Mouse (Mus musculus) embryonic facial prominence, embryonic 10.5 days (tissue): ENCODE results near the gene Nwd2. TPM values are rescaled to one million over a fixed set of nuclear protein-coding genes. Genes with fewer than 3 reads are reported as not detected.

Source experiments
- DNase-seq: peaks from one replicate; pipeline ENCODE4 v3.0.0-alpha.2; 2017; ENCODE audit warnings: low spot score
- H3K27ac ChIP-seq: fragments of 300-500 bp; sonication (generic); replicated peaks from 2 replicates; pipeline ENCODE4 v1.5.1; 2016; ENCODE audit warnings: mild to moderate bottlenecking
- H3K27me3 ChIP-seq: fragments of 300-500 bp; sonication (generic); replicated peaks from 2 replicates; pipeline ENCODE4 v1.6.1; 2016; ENCODE audit warnings: low read depth, mild to moderate bottlenecking; ENCODE audit not compliant: poor library complexity, severe bottlenecking
- H3K36me3 ChIP-seq: fragments of 300-500 bp; sonication (generic); replicated peaks from 2 replicates; pipeline ENCODE4 v1.6.1; 2016; ENCODE audit warnings: mild to moderate bottlenecking, moderate library complexity
- H3K4me1 ChIP-seq: fragments of 300-500 bp; sonication (generic); 2 replicates; pipeline ENCODE4 v1.6.1; 2016
- H3K4me3 ChIP-seq: fragments of 300-500 bp; sonication (generic); 2 replicates; pipeline ENCODE4 v1.5.1; 2016; ENCODE audit warnings: mild to moderate bottlenecking, moderate library complexity
- H3K9me3 ChIP-seq: fragments of 300-500 bp; sonication (generic); 2 replicates; pipeline ENCODE4 v1.6.1; 2016; ENCODE audit warnings: mild to moderate bottlenecking
- WGBS: fragments of 180-500 bp; shearing (Covaris S2); methylation state at CpG from one replicate; pipeline ENCODE4 v1.1.7; 2016; 5-methylcytosine and 5-hydroxymethylcytosine counted together
- polyA plus RNA-seq: library from polyadenylated mRNA; unstranded; fragments of >200 nt; fragmentation: Nextera tagmentation; extraction: Ambion mirVana; gene quantifications from 2 replicates; pipeline ENCODE4 v1.2.1, GENCODE M21; 2016

Gene Nwd2
- polyA plus RNA-seq, 1 experiment from 2014 or later, result 0.77 TPM

DNA sequence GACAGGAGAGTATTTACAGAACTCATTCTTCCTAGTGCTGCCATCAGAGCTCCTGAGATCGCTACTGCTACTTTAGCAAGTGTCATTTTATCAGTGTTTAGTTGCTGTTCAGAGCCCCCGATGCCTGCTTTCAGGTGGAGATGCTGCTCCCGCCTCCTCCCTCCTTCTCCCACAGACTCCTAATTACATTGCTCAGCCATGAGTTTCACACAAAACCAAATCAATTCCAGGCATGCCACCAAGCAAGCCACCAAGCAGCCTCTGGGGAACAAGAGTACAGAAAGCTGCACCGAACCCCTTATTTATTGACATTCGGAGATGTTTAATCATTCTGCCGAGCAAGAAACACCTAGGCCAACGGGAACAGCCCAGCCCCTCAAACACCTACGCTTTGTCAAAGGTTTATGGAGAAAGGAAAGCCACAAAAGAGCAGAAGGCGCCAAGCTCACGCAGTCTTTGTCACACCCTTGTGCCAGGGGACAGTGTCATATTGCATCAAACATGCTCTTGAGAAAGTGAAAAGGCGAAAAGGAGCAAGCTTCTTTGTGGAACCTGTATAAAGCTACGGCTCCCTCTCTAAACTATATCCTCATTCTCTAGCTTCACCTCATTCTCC is 191.0 kb downstream of the Nwd2 start:
- no peaks in the 10 kb centered on the region for H3K36me3 ChIP-seq
- H3K27ac ChIP-seq, result no peak overlapping the region
- H3K4me1 ChIP-seq, result no peaks in the 10 kb centered on the region; the same call in 1 of the 2 replicates
- no peaks in the 10 kb centered on the region for H3K27me3 ChIP-seq
- no peak for DNase-seq
- 77% methylated on average over 12 of the region's 12 CpGs for WGBS
- no peaks in the 10 kb centered on the region for H3K9me3 ChIP-seq
- H3K4me3 ChIP-seq, result no peak overlapping the region

DNA sequence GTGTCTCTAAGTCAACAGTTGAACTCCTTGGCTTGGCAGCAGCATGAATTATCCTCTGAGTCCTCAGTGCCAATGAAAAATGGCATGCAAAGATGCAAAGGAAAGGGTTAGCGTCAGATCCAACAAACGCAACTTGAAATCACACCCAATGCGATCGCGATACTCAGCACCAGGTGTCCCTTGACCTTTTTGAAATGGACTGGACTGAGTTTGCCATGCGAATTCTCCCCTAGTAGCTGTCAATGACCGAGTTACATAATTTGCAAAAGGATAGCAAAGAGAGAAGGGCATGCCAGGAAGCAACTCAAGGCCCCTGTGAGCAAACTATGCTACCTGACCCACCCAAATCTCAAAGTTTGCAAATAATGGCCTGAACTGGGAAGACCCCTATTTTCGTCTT is 198.2 kb downstream of the Nwd2 start:
- Histone ChIP-seq H3K36me3 (no peaks in the 10 kb centered on the region), H3K27ac (no peak overlapping the region), H3K4me1 (no peaks in the 10 kb centered on the region), H3K27me3 (no peaks in the 10 kb centered on the region), H3K9me3 (peaks cover 5% of the 10 kb centered on the region; the same call in 1 of the 2 replicates), H3K4me3 (no peak overlapping the region)
- 94% methylated on average over 8 of the region's 8 CpGs for WGBS
- DNase-seq, result no peak

DNA sequence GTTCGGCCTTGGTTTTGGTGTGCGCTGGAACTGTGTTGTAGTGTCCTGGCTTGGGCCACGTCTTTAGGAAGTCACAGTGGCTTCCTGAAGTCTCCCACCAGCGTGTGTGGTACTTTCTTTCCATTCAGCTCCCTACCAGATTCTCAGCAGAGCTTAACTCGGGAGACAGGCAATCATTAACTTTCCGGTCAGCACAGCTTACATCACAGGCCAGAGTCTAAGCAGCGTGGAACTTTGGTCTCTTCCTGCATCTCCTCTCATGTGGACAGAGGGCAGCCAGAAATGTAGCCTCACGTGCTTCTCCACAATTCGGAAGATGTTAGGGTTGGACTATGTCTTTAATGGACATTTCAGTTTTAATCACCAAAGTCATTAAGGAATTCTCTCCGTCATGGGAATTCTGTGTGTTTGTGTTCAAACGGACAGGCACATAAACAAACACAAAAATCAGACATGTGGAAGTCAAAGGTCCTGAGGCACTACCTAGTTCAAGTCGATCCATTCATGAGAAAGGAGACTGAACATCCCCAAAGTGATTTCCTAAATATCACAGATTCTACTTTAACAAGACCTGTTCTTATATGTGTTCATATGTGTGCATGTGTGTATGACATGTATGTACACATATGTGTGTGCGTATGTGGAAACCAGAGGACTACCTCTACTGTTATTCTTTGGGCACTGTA is 198.8 kb downstream of the Nwd2 start:
- DNase-seq, result no peak
- Histone ChIP-seq H3K27me3 (no peaks in the 10 kb centered on the region), H3K9me3 (peaks cover 5% of the 10 kb centered on the region; the same call in 1 of the 2 replicates), H3K36me3 (no peaks in the 10 kb centered on the region), H3K4me3 (no peak overlapping the region), H3K4me1 (no peaks in the 10 kb centered on the region), H3K27ac (no peak overlapping the region)
- WGBS, result 90% methylated on average over 13 of the region's 13 CpGs

DNA sequence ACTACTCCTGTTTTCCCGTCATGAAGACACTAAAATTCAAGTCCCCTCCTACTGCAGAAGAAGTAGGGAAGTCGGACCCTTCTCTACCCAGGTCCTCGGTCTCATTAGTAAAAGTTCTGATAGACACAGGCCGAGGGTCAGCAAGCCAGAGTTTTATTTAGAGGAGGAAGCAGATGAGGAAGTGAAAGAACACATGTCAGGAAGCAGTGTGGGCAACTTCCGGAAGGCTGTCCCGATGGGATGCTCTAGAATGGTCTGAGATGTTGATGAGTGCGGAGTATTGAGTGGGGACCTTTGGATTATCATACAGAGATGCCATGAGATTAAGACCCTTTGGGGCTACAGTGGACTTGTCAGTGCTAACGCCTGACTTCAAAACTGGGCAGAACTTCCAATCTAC is 210.0 kb downstream of the Nwd2 start:
- 92% methylated on average over 8 of the region's 8 CpGs for WGBS
- DNase-seq, result no peak
- H3K27ac ChIP-seq, result no peak overlapping the region
- no peaks in the 10 kb centered on the region for H3K9me3 ChIP-seq
- H3K4me3 ChIP-seq, result no peak overlapping the region
- peaks cover 4% of the 10 kb centered on the region; the same call in 1 of the 2 replicates for H3K4me1 ChIP-seq
- no peaks in the 10 kb centered on the region for H3K27me3 ChIP-seq
- H3K36me3 ChIP-seq, result no peaks in the 10 kb centered on the region

Other genes starting within 250 kb of the Nwd2 start
- gene 0610040J01Rik, start 163.3 kb downstream of the Nwd2 start, polyA plus RNA-seq, result 3.3 and 4.5 TPM in 2 replicates